Mouse (Mus musculus) right cerebral cortex, adult 2 months (tissue): ENCODE results near the gene Fam122a.

ENCODE experiments used
- DNase-seq, 2 experiments: peaks; one replicate each; pipeline ENCODE4 v3.0.0; 2021 to 2022; ENCODE audit warnings: low spot score in 2 of 2

The Fam122a gene

GRCm38 (mm10) chr19:24490275-24490674 is 13.1 kb upstream of the Fam122a start:
- no peak for DNase-seq

- no peak for DNase-seq
These were observed 9.5 kb upstream of the Fam122a start for GRCm38 (mm10) chr19:24486433-24487296.

- no peak for DNase-seq
These were observed 7.5 kb upstream of the Fam122a start for GRCm38 (mm10) chr19:24484612-24485194.

GRCm38 (mm10) chr19:24480916-24481315 is 3.8 kb upstream of the Fam122a start:
- DNase-seq = no peak

- DNase-seq = no peak
These were observed 695 bp downstream of the Fam122a start for GRCm38 (mm10) chr19:24476461-24476860.

GRCm38 (mm10) chr19:24475281-24475680 is 1.9 kb downstream of the Fam122a start:
- DNase-seq = no peak

- no peak for DNase-seq
These were observed 4.6 kb downstream of the Fam122a start for GRCm38 (mm10) chr19:24472512-24472911.

- DNase-seq = no peak
These were observed 5.6 kb downstream of the Fam122a start for GRCm38 (mm10) chr19:24471538-24471937.

- no peak for DNase-seq
These were observed 7.9 kb downstream of the Fam122a start for GRCm38 (mm10) chr19:24469216-24469615.

- DNase-seq = no peak
These were observed 8.5 kb downstream of the Fam122a start for GRCm38 (mm10) chr19:24468616-24469015.

- no peak for DNase-seq
These were observed 14.1 kb downstream of the Fam122a start for GRCm38 (mm10) chr19:24463011-24463410.

- peak; percentile 42 to 59 for DNase-seq
These were observed 20.4 kb downstream of the Fam122a start for GRCm38 (mm10) chr19:24456591-24457231.

- no peak for DNase-seq
These were observed 21.8 kb downstream of the Fam122a start for GRCm38 (mm10) chr19:24455249-24455960.

GRCm38 (mm10) chr19:24454451-24454850 is 22.7 kb downstream of the Fam122a start:
- DNase-seq = no peak

GRCm38 (mm10) chr19:24453379-24453778 is 23.8 kb downstream of the Fam122a start:
- peak; percentile 19 to 53 for DNase-seq

GRCm38 (mm10) chr19:24452441-24452898 is 24.7 kb downstream of the Fam122a start:
- no peak for DNase-seq

GRCm38 (mm10) chr19:24451626-24452025 is 25.5 kb downstream of the Fam122a start:
- no peak for DNase-seq

GRCm38 (mm10) chr19:24450740-24451139 is 26.4 kb downstream of the Fam122a start:
- no peak for DNase-seq

GRCm38 (mm10) chr19:24444322-24444721 is 32.8 kb downstream of the Fam122a start:
- no peak for DNase-seq

- no peak for DNase-seq
These were observed 37.4 kb downstream of the Fam122a start for GRCm38 (mm10) chr19:24439715-24440114.

- no peak for DNase-seq
These were observed 42.9 kb downstream of the Fam122a start for GRCm38 (mm10) chr19:24434291-24434690.

- no peak for DNase-seq
These were observed 44.7 kb downstream of the Fam122a start for GRCm38 (mm10) chr19:24432447-24432846.
